Mouse (Mus musculus): ENCODE measurements around the gene Tbx15.

DNA sequence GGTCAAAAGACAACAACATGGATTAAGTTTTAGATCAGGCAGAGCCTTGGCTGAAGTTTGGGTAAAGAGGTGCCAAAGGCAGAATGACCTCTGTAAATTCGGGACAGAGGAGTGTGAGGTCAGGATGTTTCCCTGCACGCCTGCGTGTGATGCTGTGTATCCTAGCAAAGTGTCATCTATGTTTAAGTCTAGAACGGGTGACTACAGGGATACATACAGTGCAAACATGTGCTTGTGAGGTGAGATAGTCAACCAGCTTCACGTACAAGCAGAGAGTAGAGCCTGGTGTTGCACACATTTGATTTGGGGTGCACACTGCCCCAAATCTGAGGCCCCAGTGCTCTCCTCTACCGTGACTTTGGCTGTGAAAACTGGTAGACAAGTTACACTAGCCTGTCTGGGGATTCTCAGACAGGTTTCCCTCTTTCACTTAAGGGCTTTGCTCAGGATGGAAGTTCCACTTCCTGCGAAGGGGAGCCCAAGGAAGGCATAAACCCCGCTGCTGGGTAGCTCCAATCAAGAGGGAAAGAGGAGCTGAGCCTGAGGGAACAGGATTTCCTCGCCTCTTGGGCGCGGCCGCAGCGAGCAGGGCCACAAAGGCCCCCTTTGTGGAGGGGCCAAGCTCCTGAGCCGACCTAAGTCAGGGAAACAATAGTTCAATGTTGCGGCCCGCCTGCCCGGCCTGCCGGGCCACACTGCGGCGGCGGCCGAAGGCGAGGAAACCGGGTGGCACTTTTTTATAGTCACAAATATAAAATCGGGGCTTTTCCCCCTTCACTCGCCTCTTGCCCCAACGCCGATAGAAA, 8.0 kb downstream of the Tbx15 start:
- TF ChIP-seq POLR2A (IDR thresholded peaks at IDR 0.05; ENCODE audit: borderline replicate concordance, extremely low read depth, low read depth, low read length) (no peak), CTCF (IDR thresholded peaks at IDR 0.05; ENCODE audit: insufficient read depth, low read length) (no peak)

All from lung, adult 2 months (tissue).